ENCODE assay signal across 8 mouse cellular contexts in genomic region chr11:69765221-69766125, GRCm38 (mm10). TPM values are rescaled to one million over a fixed set of nuclear protein-coding genes. Genes with fewer than 3 reads are reported as not detected.
DNase-seq lines count a peak whose midpoint lies in the region; ATAC-seq and TF ChIP-seq lines count a peak whose summit lies in the region.

Gene Zbtb4, plus strand, starts transcription at chr11:69765912.

- peak within 1 kb of the TSS; percentile 94 for H3K9ac ChIP-seq in hindbrain, embryonic 14.5 days

- TF ChIP-seq CTCF in gastrocnemius, adult 2 months (IDR thresholded peaks at IDR 0.05), result no peak

- H3K27ac ChIP-seq in gastrocnemius, adult 2 months, result peak within 1 kb of the TSS; percentile 99
- peak within 1 kb of the TSS; percentile 90 for H3K27ac ChIP-seq in hindbrain, embryonic 14.5 days
- H3K27ac ChIP-seq in macrophage, result no peak within 1 kb of the TSS

- peaks cover 21% of the 10 kb centered on the region for H3K4me1 ChIP-seq in hindbrain, embryonic 14.5 days (replicated peaks; ENCODE audit: control insufficient read depth, insufficient read depth, low read length)

- WGBS in hindbrain, embryonic 14.5 days, result 13% methylated on average over 51 of the region's 55 CpGs
- WGBS in macrophage (ENCODE audit: missing documents), result 27% methylated on average over 16 of the region's 55 CpGs

- peak; percentile 61 for ATAC-seq in hindbrain, embryonic 14.5 days (ENCODE audit: low FRiP score)

- peak within 1 kb of the TSS; percentile 94 for H3K4me3 ChIP-seq in gastrocnemius, adult 2 months
- peak within 1 kb of the TSS; percentile 81 for H3K4me3 ChIP-seq in hindbrain, embryonic 14.5 days (replicated peaks; ENCODE audit: low read length)
- H3K4me3 ChIP-seq in macrophage (ENCODE audit: inconsistent target), result peak within 1 kb of the TSS; percentile 53

- peak within 1 kb of the TSS; percentile 54 for H3K4me2 ChIP-seq in hindbrain, embryonic 14.5 days (replicated peaks)

- peak; percentile 34 for DNase-seq in ovary, postnatal 14 days (ENCODE audit: low spot score)
- no peak for DNase-seq in ovary, adult 18-20 months (ENCODE audit: low spot score)
- peak; percentile 68 for DNase-seq in cerebellum, adult 11-12 months
- peak; percentile 78 for DNase-seq in gastrocnemius, adult 2 months
- peak; percentile 42 for DNase-seq in hindbrain, embryonic 14.5 days (ENCODE audit: low spot score)
- DNase-seq in left cerebral cortex, adult 8-10 months (ENCODE audit: low spot score in 2 of 2), result no peak
- DNase-seq in spleen, postnatal 36 days (ENCODE audit: low spot score in 2 of 2), result peak; percentile 45 to 50

- H3K79me2 ChIP-seq in macrophage (ENCODE audit: inconsistent target), result peaks cover 40% of the 10 kb centered on the region

- no peaks in the 10 kb centered on the region for H3K9me3 ChIP-seq in hindbrain, embryonic 14.5 days (ENCODE audit: control insufficient read depth, low read length)

- H3K36me3 ChIP-seq in hindbrain, embryonic 14.5 days (replicated peaks; ENCODE audit: control insufficient read depth, insufficient read depth), result no peaks in the 10 kb centered on the region
- no peaks in the 10 kb centered on the region for H3K36me3 ChIP-seq in macrophage (ENCODE audit: inconsistent target)

- H3K27me3 ChIP-seq in hindbrain, embryonic 14.5 days (ENCODE audit: control insufficient read depth, insufficient read depth, low read length), result no peaks in the 10 kb centered on the region

- intact Hi-C loops in gastrocnemius, adult 2 months (cut with DNase I), result no loop called here

RNA-seq across cellular contexts. Expression of gene Zbtb4, which starts in this region (rescaled TPM):
- total RNA-seq in gastrocnemius, adult 2 months (2021), result 10 to 100 TPM; 29.3 to 35.9 TPM
- polyA plus RNA-seq in hindbrain, embryonic 14.5 days (2014; fragmentation: Nextera tagmentation; extraction: Ambion mirVana), result 4.6 TPM in 2 replicates
- 100 to 1,000 TPM; 138 to 158 (median 147) TPM for total RNA-seq in left cerebral cortex, adult 8-10 months (2022)
- 10 to 100 TPM in 21 of 26 experiments, 1 to 10 TPM in 5; 6.7 to 40.7 (median 21.4) TPM for total RNA-seq in macrophage (2018; cell fraction: chromatin; rRNA removed)
- total RNA-seq in macrophage (2018; cell fraction: cytosol; rRNA removed), result 10 to 100 TPM in 25 of 26 experiments, 1 to 10 TPM in 1; 8.5 to 18.3 (median 13.5) TPM
- 10 to 100 TPM in 22 of 26 experiments, 1 to 10 TPM in 4; 6.5 to 34.8 (median 18.1) TPM for total RNA-seq in macrophage (2018; cell fraction: nucleus; rRNA removed)
- polyA plus RNA-seq in macrophage (2018), result 11.6 to 17.8 TPM (median 12.0 TPM) in 3 replicates

Comparison
In these comparisons a context has a peak if more than half of its experiments do, and no peak if none do; other contexts are left out.
1. DNase-seq: peak in ovary, postnatal 14 days (single experiment), cerebellum, adult 11-12 months (single experiment), gastrocnemius, adult 2 months (single experiment), hindbrain, embryonic 14.5 days (single experiment) and spleen, postnatal 36 days (2 of 2); none in ovary, adult 18-20 months (single experiment) and left cerebral cortex, adult 8-10 months (0 of 2).
2. Peak in every context shown above with its lines, with median percentiles within 50 percentile points of each other: H3K4me3 ChIP-seq.